Mouse (Mus musculus) MEL (cell line): ENCODE results near the gene Bap1. TPM values are rescaled to one million over a fixed set of nuclear protein-coding genes. Genes with fewer than 3 reads are reported as not detected.

ENCODE experiments used
- DNase-seq: peaks from one replicate; pipeline ENCODE4 v3.0.0; 2011; ENCODE audit warnings: low read depth, low spot score
- H3K27ac ChIP-seq: 2 replicates; pipeline ENCODE4 v1.5.1; 2012; ENCODE audit warnings: low read depth, mild to moderate bottlenecking, control low read depth, low read length, moderate library complexity; ENCODE audit not compliant: control insufficient read depth
- H3K27me3 ChIP-seq, 2 experiments: fragments of 150-350 bp in 1 of 2; sonication (generic) in 1 of 2; 2 replicates each; pipeline ENCODE4 v1.6.1; 2012; ENCODE audit warnings: low read length in 2 of 2, mild to moderate bottlenecking in 2 of 2, improper control_type of control experiment in 1 of 2, moderate library complexity in 1 of 2; ENCODE audit not compliant: insufficient read depth in 2 of 2, control insufficient read depth in 1 of 2
- H3K36me3 ChIP-seq, 2 experiments: 2 replicates each; pipeline ENCODE4 v1.6.1; 2012 to 2014; ENCODE audit warnings: low read length in 2 of 2, improper control_type of control experiment in 1 of 2, inconsistent platforms in 1 of 2, mild to moderate bottlenecking in 1 of 2; ENCODE audit not compliant: insufficient read depth in 2 of 2, control insufficient read depth in 1 of 2
- H3K4me1 ChIP-seq, 2 experiments: fragments of 150-350 bp in 1 of 2; sonication (generic) in 1 of 2; 2 replicates each; pipeline ENCODE4 v1.6.1; 2012; ENCODE audit warnings: low read length in 2 of 2, improper control_type of control experiment in 1 of 2, mild to moderate bottlenecking in 1 of 2; ENCODE audit not compliant: insufficient read depth in 2 of 2, control insufficient read depth in 1 of 2
- H3K4me3 ChIP-seq, 2 experiments: fragments of 150-350 bp in 1 of 2; sonication (generic) in 1 of 2; 2 replicates each; pipeline ENCODE4 v1.5.1; 2012; ENCODE audit warnings: low read depth in 2 of 2, low read length in 2 of 2, mild to moderate bottlenecking in 2 of 2, moderate library complexity in 2 of 2, control low read depth in 1 of 2, improper control_type of control experiment in 1 of 2; ENCODE audit not compliant: control insufficient read depth in 1 of 2, insufficient read depth in 1 of 2
- H3K79me2 ChIP-seq: 2 replicates; pipeline ENCODE4 v1.6.1; 2012; ENCODE audit warnings: mild to moderate bottlenecking, low read length, moderate library complexity; ENCODE audit not compliant: control insufficient read depth, poor library complexity, insufficient read depth
- H3K9ac ChIP-seq: 2 replicates; pipeline ENCODE4 v1.6.1; 2012; ENCODE audit warnings: low read depth, mild to moderate bottlenecking, control low read depth, low read length, moderate library complexity; ENCODE audit not compliant: control insufficient read depth, poor library complexity, severe bottlenecking
- H3K9me3 ChIP-seq: fragments of 150-350 bp; sonication (generic); replicated peaks from 2 replicates; pipeline ENCODE4 v1.6.1; 2012; ENCODE audit warnings: mild to moderate bottlenecking, low read length, improper control_type of control experiment, moderate library complexity; ENCODE audit not compliant: insufficient read depth
- BHLHE40 ChIP-seq: IDR thresholded peaks from 2 replicates; pipeline ENCODE4 v1.6.1; 2012; ENCODE audit warnings: low read depth, mild to moderate bottlenecking, inconsistent platforms, low read length, improper control_type of control experiment, borderline replicate concordance
- CTCF ChIP-seq, 3 experiments: IDR thresholded peaks in 2 of 3; conservative IDR thresholded peaks in 1 of 3; 2 replicates each; pipeline ENCODE4 v1.5.1; 2011 to 2012; ENCODE audit warnings: low read length in 3 of 3, low read depth in 2 of 3, mild to moderate bottlenecking in 2 of 3, improper control_type of control experiment in 1 of 3, inconsistent platforms in 1 of 3, mixed read lengths in 1 of 3, moderate library complexity in 1 of 3; ENCODE audit not compliant: control insufficient read depth in 1 of 3, insufficient read depth in 1 of 3, poor library complexity in 1 of 3, severe bottlenecking in 1 of 3
- EP300 ChIP-seq, 2 experiments: IDR thresholded peaks; 2 replicates each; pipeline ENCODE4 v1.6.1; 2011; ENCODE audit warnings: improper control_type of control experiment in 2 of 2, low read length in 2 of 2, low read depth in 1 of 2, mild to moderate bottlenecking in 1 of 2
- HCFC1 ChIP-seq: IDR thresholded peaks from 2 replicates; pipeline ENCODE4 v1.6.1; 2012; ENCODE audit warnings: low read depth, mild to moderate bottlenecking, inconsistent platforms, low read length, improper control_type of control experiment, moderate library complexity
- JUND ChIP-seq: IDR thresholded peaks from 2 replicates; pipeline ENCODE4 v1.6.1; 2011; ENCODE audit warnings: low read depth, mild to moderate bottlenecking, improper control_type of control experiment, low read length
- MAFK ChIP-seq: IDR thresholded peaks from 2 replicates; pipeline ENCODE4 v1.6.1; 2011; ENCODE audit warnings: low read depth, mild to moderate bottlenecking, low read length, improper control_type of control experiment, borderline replicate concordance
- MYB ChIP-seq: IDR thresholded peaks from 2 replicates; pipeline ENCODE4 v1.6.1; 2011; ENCODE audit warnings: mild to moderate bottlenecking, low read depth, low read length, improper control_type of control experiment
- NRF1 ChIP-seq: IDR thresholded peaks from 2 replicates; pipeline ENCODE4 v1.6.1; 2014; ENCODE audit warnings: low read depth, mild to moderate bottlenecking, inconsistent platforms, low read length, improper control_type of control experiment, moderate library complexity; ENCODE audit not compliant: poor library complexity, insufficient read depth, severe bottlenecking
- POLR2AphosphoS2 ChIP-seq: IDR thresholded peaks from 2 replicates; pipeline ENCODE4 v1.6.1; 2011; ENCODE audit warnings: low read length, improper control_type of control experiment
- RAD21 ChIP-seq: IDR thresholded peaks from 2 replicates; pipeline ENCODE4 v1.6.1; 2011; ENCODE audit warnings: mild to moderate bottlenecking, low read depth, low read length, improper control_type of control experiment
- RCOR1 ChIP-seq: IDR thresholded peaks from 2 replicates; pipeline ENCODE4 v1.6.1; 2012; ENCODE audit warnings: low read depth, mild to moderate bottlenecking, inconsistent platforms, low read length, improper control_type of control experiment
- SMC3 ChIP-seq: IDR thresholded peaks from 2 replicates; pipeline ENCODE4 v1.6.1; 2011; ENCODE audit warnings: low read depth, low read length, improper control_type of control experiment
- TCF12 ChIP-seq: IDR thresholded peaks from 2 replicates; pipeline ENCODE4 v1.6.1; 2014; ENCODE audit warnings: low read depth, mild to moderate bottlenecking, inconsistent platforms, low read length, improper control_type of control experiment, moderate library complexity
- USF1 ChIP-seq: IDR thresholded peaks from 2 replicates; pipeline ENCODE4 v1.6.1; 2014; ENCODE audit warnings: low read depth, mild to moderate bottlenecking, inconsistent platforms, low read length, improper control_type of control experiment, moderate library complexity
- USF2 ChIP-seq, 2 experiments: IDR thresholded peaks; 2 replicates each; pipeline ENCODE4 v1.6.1; 2011 to 2012; ENCODE audit warnings: improper control_type of control experiment in 2 of 2, low read length in 2 of 2, borderline replicate concordance in 1 of 2, inconsistent platforms in 1 of 2, low read depth in 1 of 2, mild to moderate bottlenecking in 1 of 2; ENCODE audit not compliant: insufficient read depth in 1 of 2
- ZKSCAN1 ChIP-seq: IDR thresholded peaks from 2 replicates; pipeline ENCODE4 v1.6.1; 2012; ENCODE audit warnings: low read depth, mild to moderate bottlenecking, inconsistent platforms, low read length, improper control_type of control experiment, moderate library complexity
- polyA plus RNA-seq, 2 experiments: library from polyadenylated mRNA; stranded (reverse) in 1 of 2; unstranded in 1 of 2; fragments of >175 nt in 1 of 2; fragments of >200 nt in 1 of 2; gene quantifications; 2 replicates each; pipeline versions ENCODE4 v1.2.1 to v1.2.4; 2012; ENCODE audit warnings: low replicate concordance in 2 of 2, low read depth in 1 of 2; ENCODE audit not compliant: insufficient read length in 2 of 2, insufficient read depth in 1 of 2, missing spikeins in 1 of 2
- total RNA-seq: library from RNA; depleted of rRNA; stranded (reverse); fragments of 300-350 nt; gene quantifications from 2 replicates; pipeline ENCODE4 v1.2.3, GENCODE M21; 2012

The Bap1 gene
- total and polyA plus RNA-seq, 3 experiments, result 85.4 to 177 (median 112) TPM

GRCm38 (mm10) chr14:31226978-31227377, 24.3 kb upstream of the Bap1 start:
- H3K27ac ChIP-seq, result no peak overlapping the region
- no peaks in the 10 kb centered on the region for H3K4me1 ChIP-seq
- peaks cover 4 to 7% of the 10 kb centered on the region in 2 experiments; a peak in 3 of 4 replicates for H3K27me3 ChIP-seq
- no peaks in the 10 kb centered on the region for H3K79me2 ChIP-seq
- H3K9ac ChIP-seq, result no peak overlapping the region
- H3K36me3 ChIP-seq, result no peaks in the 10 kb centered on the region
- TF ChIP-seq MYB (no peak), SMC3 (no peak), CTCF (IDR thresholded peaks at IDR 0.05 in 2 of 3, conservative IDR thresholded peaks at IDR 0.05 in 1 of 3; ENCODE audit: control insufficient read depth in 1 of 3, insufficient read depth in 1 of 3, low read depth in 2 of 3, low read length in 3 of 3, poor library complexity in 1 of 3, severe bottlenecking in 1 of 3) (no peak), BHLHE40 (no peak), TCF12 (no peak), RCOR1 (no peak), USF2 (IDR thresholded peaks at IDR 0.05; ENCODE audit: borderline replicate concordance in 1 of 2, insufficient read depth in 1 of 2, low read depth in 1 of 2, low read length in 2 of 2) (no peak), ZKSCAN1 (no peak), USF1 (no peak), RAD21 (no peak), EP300 (IDR thresholded peaks at IDR 0.05; ENCODE audit: low read depth in 1 of 2, low read length in 2 of 2) (no peak)
- no peak for DNase-seq
- no peaks in the 10 kb centered on the region for H3K9me3 ChIP-seq
- no peak overlapping the region for H3K4me3 ChIP-seq

DNA sequence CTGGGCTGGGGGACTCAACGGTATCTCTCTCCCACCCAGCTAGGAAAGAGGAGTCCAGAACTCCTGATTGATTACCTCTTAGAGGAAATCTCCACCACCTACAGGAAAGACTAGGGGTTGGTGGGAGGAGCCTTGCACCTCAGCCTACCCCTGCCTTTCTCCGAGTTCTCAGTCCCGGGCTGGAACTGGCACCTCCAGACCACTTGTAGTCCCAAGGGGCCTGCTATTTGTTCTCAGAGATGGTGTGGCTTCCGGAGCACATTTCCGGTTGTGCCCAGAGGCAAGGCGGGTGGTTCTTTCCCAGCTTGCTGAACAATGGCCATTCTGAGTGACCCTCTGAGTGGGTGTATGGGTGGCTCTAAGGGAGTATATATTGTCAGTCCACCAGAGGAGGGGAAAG, 23.0 kb upstream of the Bap1 start:
- H3K9ac ChIP-seq, result no peak overlapping the region
- no peaks in the 10 kb centered on the region for H3K36me3 ChIP-seq
- no peaks in the 10 kb centered on the region for H3K4me1 ChIP-seq
- TF ChIP-seq NRF1, result no peak
- no peak for TF ChIP-seq ZKSCAN1
- TF ChIP-seq TCF12, result no peak
- peaks cover 4 to 8% of the 10 kb centered on the region in 2 experiments for H3K27me3 ChIP-seq
- DNase-seq, result no peak
- H3K9me3 ChIP-seq, result no peaks in the 10 kb centered on the region
- no peaks in the 10 kb centered on the region for H3K79me2 ChIP-seq
- no peak overlapping the region for H3K4me3 ChIP-seq
- no peak overlapping the region for H3K27ac ChIP-seq

GRCm38 (mm10) chr14:31230442-31230841, 20.8 kb upstream of the Bap1 start:
- no peak overlapping the region for H3K27ac ChIP-seq
- H3K4me1 ChIP-seq, result no peaks in the 10 kb centered on the region
- no peak overlapping the region for H3K9ac ChIP-seq
- TF ChIP-seq MYB (no peak), SMC3 (no peak), NRF1 (no peak), HCFC1 (no peak), USF1 (no peak), JUND (no peak), USF2 (IDR thresholded peaks at IDR 0.05; ENCODE audit: borderline replicate concordance in 1 of 2, insufficient read depth in 1 of 2, low read depth in 1 of 2, low read length in 2 of 2) (no peak), POLR2AphosphoS2 (no peak), EP300 (IDR thresholded peaks at IDR 0.05; ENCODE audit: low read depth in 1 of 2, low read length in 2 of 2) (no peak), MAFK (no peak)
- no peaks in the 10 kb centered on the region for H3K36me3 ChIP-seq
- H3K79me2 ChIP-seq, result no peaks in the 10 kb centered on the region
- no peak overlapping the region for H3K4me3 ChIP-seq
- no peaks in the 10 kb centered on the region for H3K9me3 ChIP-seq
- H3K27me3 ChIP-seq, result peaks cover 4 to 8% of the 10 kb centered on the region in 2 experiments
- no peak for DNase-seq
